Mouse (Mus musculus): Measurements from ENCODE around the gene Ep400.

DNA sequence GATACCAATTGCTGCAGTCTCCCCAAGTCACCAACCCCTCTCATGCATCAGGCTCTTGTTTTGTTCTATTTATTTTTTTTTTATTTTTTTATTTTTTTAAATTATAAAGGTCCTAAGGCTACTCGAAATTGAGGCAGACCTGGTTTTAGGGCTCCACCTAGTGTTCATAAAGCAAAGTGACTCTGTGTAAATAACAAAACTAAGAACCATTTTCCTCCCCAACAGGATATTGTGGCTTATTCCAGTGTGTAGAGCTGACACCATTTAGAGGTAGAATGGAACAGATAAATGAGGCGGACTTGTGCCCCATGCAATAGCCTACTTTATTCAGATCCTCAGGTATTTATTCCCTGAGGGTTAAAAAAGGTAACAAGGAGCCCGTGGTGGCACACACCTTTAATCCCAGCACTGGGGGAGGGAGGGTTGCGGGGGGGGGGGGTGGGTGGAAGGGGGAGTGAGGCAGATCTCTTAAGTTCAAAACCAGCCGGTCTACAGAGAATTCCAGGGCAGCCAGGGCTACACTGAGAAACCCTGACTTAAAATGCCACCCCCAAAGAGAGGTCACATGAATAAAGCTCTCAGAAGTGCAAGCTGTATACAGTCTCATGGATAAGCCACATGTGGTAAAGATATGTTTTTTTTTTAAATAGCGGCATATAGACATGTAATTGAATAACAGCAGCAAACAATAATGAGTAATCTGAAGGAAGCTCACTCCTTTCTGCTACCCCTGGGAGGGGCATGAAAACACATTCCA, 134.4 kb downstream of the Ep400 start:
- peak; percentile 84 for TF ChIP-seq CTCF (IDR thresholded peaks at IDR 0.05)
- no peak for TF ChIP-seq EP300 (IDR thresholded peaks at IDR 0.05; ENCODE audit: insufficient read depth, low read depth, low read length)
- no peak for TF ChIP-seq POLR2A (IDR thresholded peaks at IDR 0.05; ENCODE audit: insufficient read depth, low read depth, low read length)

Measured in heart, adult 2 months (tissue).